Mouse (Mus musculus) neural tube, embryonic 13.5 days (tissue): ENCODE data around the gene Gfap. TPM values are rescaled to one million over a fixed set of nuclear protein-coding genes. Genes with fewer than 3 reads are reported as not detected.

Experiments used
- ATAC-seq: fragments of 200-750 bp; cut with Nextera tagmentation; 2 replicates; pipeline ENCODE4 v1.8.0; 2017; ENCODE audit warnings: low read depth, mild to moderate bottlenecking, moderate TSS enrichment, moderate library complexity
- H3K27ac ChIP-seq: fragments of 300-500 bp; sonication (generic); replicated peaks from 2 replicates; pipeline ENCODE4 v1.5.1; 2015; ENCODE audit warnings: moderate library complexity, mild to moderate bottlenecking, inconsistent platforms
- H3K27me3 ChIP-seq: fragments of 300-500 bp; sonication (generic); 2 replicates; pipeline ENCODE4 v1.6.1; 2015; ENCODE audit warnings: mild to moderate bottlenecking, inconsistent platforms
- H3K36me3 ChIP-seq: fragments of 300-500 bp; sonication (generic); 2 replicates; pipeline ENCODE4 v1.6.1; 2015; ENCODE audit warnings: mild to moderate bottlenecking, inconsistent platforms
- H3K4me1 ChIP-seq: fragments of 300-500 bp; sonication (generic); replicated peaks from 2 replicates; pipeline ENCODE4 v1.6.1; 2015; ENCODE audit warnings: inconsistent platforms
- H3K4me2 ChIP-seq: fragments of 300-500 bp; sonication (generic); 2 replicates; pipeline ENCODE4 v1.6.1; 2015; ENCODE audit warnings: inconsistent platforms, mild to moderate bottlenecking, moderate library complexity
- H3K4me3 ChIP-seq: fragments of 300-500 bp; sonication (generic); 2 replicates; pipeline ENCODE4 v1.5.1; 2015; ENCODE audit warnings: mild to moderate bottlenecking, inconsistent platforms
- H3K9ac ChIP-seq: fragments of 300-500 bp; sonication (generic); 2 replicates; pipeline ENCODE4 v1.6.1; 2015; ENCODE audit warnings: moderate library complexity, mild to moderate bottlenecking, inconsistent platforms
- H3K9me3 ChIP-seq: fragments of 300-500 bp; sonication (generic); 2 replicates; pipeline ENCODE4 v1.6.1; 2016; ENCODE audit warnings: inconsistent platforms
- WGBS: fragments of 180-500 bp; shearing (Covaris S2); methylation state at CpG from one replicate; pipeline ENCODE4 v1.1.7; 2015; 5-methylcytosine and 5-hydroxymethylcytosine counted together
- polyA plus RNA-seq: library from polyadenylated mRNA; unstranded; fragments of >200 nt; fragmentation: Nextera tagmentation; extraction: Ambion mirVana; gene quantifications from 2 replicates; pipeline ENCODE4 v1.2.1, GENCODE M21; 2015

Gene Gfap
- polyA plus RNA-seq, 1 experiment from 2014 or later: 0.24 TPM

GRCm38 (mm10) chr11:102894716-102895115 is 6.0 kb downstream of the Gfap start:
- no peak overlapping the region for H3K27ac ChIP-seq
- H3K4me1 ChIP-seq: peaks cover 11% of the 10 kb centered on the region
- 84% methylated on average over 4 of the region's 4 CpGs for WGBS
- no peaks in the 10 kb centered on the region for H3K36me3 ChIP-seq
- no peak for ATAC-seq
- H3K9me3 ChIP-seq: no peaks in the 10 kb centered on the region
- H3K4me2 ChIP-seq: no peak overlapping the region
- no peak overlapping the region for H3K4me3 ChIP-seq
- H3K9ac ChIP-seq: no peak overlapping the region
- H3K27me3 ChIP-seq: peaks cover 89% of the 10 kb centered on the region

DNA sequence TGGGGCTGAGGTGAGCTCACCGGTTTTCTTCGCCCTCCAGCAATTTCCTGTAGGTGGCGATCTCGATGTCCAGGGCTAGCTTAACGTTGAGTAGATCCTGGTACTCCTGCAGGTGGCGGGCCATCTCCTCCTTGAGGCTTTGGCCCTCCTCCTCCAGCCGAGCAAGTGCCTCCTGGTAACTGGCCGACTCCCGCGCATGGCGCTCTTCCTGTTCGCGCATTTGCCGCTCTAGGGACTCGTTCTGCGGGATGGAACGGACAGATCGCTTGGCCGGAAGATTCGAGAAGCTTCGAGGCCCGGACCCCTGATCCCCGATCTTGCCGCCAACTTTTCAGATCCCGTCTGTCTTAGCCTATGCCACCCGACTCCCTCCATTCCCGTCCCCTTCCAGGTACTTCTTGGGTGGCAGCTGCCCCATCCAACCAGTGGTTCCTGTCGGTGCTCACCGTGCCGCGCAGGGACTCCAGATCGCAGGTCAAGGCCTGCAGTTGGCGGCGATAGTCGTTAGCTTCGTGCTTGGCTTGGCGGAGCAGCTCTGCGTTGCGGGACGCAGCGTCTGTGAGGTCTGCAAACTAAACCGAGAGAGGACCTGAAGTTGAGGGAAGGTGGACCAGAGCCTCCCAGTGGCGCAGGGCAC is 7.6 kb downstream of the Gfap start:
- 3% methylated on average over 43 of the region's 43 CpGs for WGBS
- Histone ChIP-seq H3K36me3 (no peaks in the 10 kb centered on the region), H3K9me3 (no peaks in the 10 kb centered on the region), H3K4me2 (peak overlapping the region; percentile 51), H3K9ac (peak overlapping the region; percentile 49; the same call in 1 of the 2 replicates), H3K4me1 (peaks cover 17% of the 10 kb centered on the region), H3K27me3 (peaks cover 84% of the 10 kb centered on the region), H3K27ac (no peak overlapping the region), H3K4me3 (peak overlapping the region; percentile 26)
- no peak for ATAC-seq

- no peaks in the 10 kb centered on the region for H3K9me3 ChIP-seq
- peaks cover 78% of the 10 kb centered on the region for H3K27me3 ChIP-seq
- no peak overlapping the region for H3K27ac ChIP-seq
- WGBS: 42% methylated on average over 5 of the region's 5 CpGs
- no peaks in the 10 kb centered on the region for H3K36me3 ChIP-seq
- ATAC-seq: no peak
- H3K4me1 ChIP-seq: peaks cover 21% of the 10 kb centered on the region
- H3K4me3 ChIP-seq: no peak overlapping the region
- no peak overlapping the region for H3K4me2 ChIP-seq
- no peak overlapping the region for H3K9ac ChIP-seq
Measured at GRCm38 (mm10) chr11:102890096-102890495, 10.6 kb downstream of the Gfap start.

DNA sequence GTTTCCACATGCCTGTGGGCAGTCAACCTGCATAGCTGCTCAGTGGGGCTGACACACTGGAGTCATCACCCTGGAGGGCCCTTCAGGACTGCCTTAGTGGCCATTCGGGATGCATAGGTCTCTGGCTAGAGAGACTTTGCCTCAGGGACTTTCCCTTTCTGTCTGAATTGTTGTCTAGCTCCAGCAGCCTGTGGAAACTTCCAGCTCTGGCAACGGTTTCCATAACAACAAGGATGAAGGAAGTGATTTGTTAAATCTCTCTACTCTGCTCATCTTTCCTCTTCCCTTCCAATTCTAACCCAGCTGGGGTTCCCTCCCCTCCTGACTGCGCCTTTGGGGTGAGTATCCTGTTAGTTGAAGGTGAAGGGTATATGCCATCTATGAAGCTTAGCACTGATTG is 12.6 kb downstream of the Gfap start:
- peaks cover 17% of the 10 kb centered on the region for H3K4me1 ChIP-seq
- no peaks in the 10 kb centered on the region for H3K9me3 ChIP-seq
- 67% methylated on average over 3 of the region's 3 CpGs for WGBS
- H3K4me2 ChIP-seq: no peak overlapping the region
- H3K27me3 ChIP-seq: peaks cover 69% of the 10 kb centered on the region
- H3K27ac ChIP-seq: no peak overlapping the region
- ATAC-seq: no peak; the same call in 1 of the 2 replicates
- H3K9ac ChIP-seq: no peak overlapping the region
- no peaks in the 10 kb centered on the region for H3K36me3 ChIP-seq
- H3K4me3 ChIP-seq: no peak overlapping the region

- peaks cover 14% of the 10 kb centered on the region; the same call in 1 of the 2 replicates for H3K4me1 ChIP-seq
- H3K4me2 ChIP-seq: no peak overlapping the region
- H3K36me3 ChIP-seq: no peaks in the 10 kb centered on the region
- ATAC-seq: no peak
- no peaks in the 10 kb centered on the region for H3K9me3 ChIP-seq
- no peak overlapping the region for H3K4me3 ChIP-seq
- H3K27me3 ChIP-seq: peaks cover 63% of the 10 kb centered on the region
- no peak overlapping the region for H3K9ac ChIP-seq
- WGBS: 88% methylated on average over 5 of the region's 5 CpGs
- no peak overlapping the region for H3K27ac ChIP-seq
Measured at GRCm38 (mm10) chr11:102887433-102887832, 13.3 kb downstream of the Gfap start.

GRCm38 (mm10) chr11:102884616-102885219 is 16.0 kb downstream of the Gfap start, which contains the start of gene Fam187a:
Gene Fam187a (plus strand): TSS chr11:102885169.
- H3K9me3 ChIP-seq: no peaks in the 10 kb centered on the region
- no peak for ATAC-seq
- 0 out of 2 replicates have a peak within 1 kb of the TSS, but pooled peaks have one; percentile 9 for H3K27ac ChIP-seq
- 55% methylated on average over 10 of the region's 10 CpGs for WGBS
- H3K27me3 ChIP-seq: peaks cover 45% of the 10 kb centered on the region
- H3K36me3 ChIP-seq: no peaks in the 10 kb centered on the region
- peaks cover 20% of the 10 kb centered on the region for H3K4me1 ChIP-seq
- H3K4me3 ChIP-seq: no peak within 1 kb of the TSS
- H3K9ac ChIP-seq: 0 out of 2 replicates have a peak within 1 kb of the TSS, but pooled peaks have one; percentile 27
- H3K4me2 ChIP-seq: no peak within 1 kb of the TSS

DNA sequence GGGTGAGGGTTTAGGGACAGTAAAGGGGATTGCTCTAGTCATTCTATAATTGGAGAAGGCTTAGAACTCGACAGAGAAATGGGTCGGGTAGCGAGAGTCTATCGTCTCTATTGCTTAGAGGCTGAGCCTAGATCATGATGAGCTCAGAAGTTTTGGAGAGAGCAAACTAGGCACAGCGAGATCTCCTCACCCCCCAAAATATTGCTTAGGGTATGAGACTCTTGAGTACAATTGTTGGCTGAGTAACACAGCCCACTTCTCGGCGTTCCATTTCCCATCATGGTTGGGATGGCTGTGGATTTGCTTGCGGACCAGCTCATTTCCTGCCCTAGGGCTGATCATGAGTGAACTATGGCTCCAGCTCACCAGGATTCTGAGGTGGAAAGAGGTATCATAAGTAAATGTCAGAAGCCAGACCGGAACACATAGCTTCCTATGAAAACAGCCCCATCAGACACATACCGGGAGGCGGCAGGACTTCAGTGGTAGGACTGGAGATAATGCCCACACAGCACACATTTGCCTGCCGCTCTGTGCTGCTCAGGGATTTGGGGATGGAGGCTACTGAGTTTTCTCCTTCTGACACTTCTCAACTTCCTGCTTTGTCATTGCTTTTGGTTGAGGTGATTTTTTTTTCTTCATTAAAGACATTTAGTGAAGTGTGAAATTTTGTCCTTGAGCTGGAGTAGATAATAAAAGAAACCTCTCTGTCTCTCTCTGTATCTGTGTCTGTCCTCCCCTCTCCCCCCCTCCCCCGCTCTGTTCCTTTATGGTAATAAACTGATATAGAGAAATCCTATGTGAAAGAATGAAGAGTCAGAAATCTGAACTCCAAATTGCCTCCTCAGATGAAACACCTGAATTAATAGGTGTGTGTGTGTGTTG is 19.2 kb downstream of the Gfap start:
- Histone ChIP-seq H3K4me2 (peak overlapping the region; percentile 84), H3K27me3 (peaks cover 23% of the 10 kb centered on the region), H3K9me3 (no peaks in the 10 kb centered on the region), H3K4me1 (peaks cover 24% of the 10 kb centered on the region), H3K9ac (peak overlapping the region; percentile 88), H3K4me3 (peak overlapping the region; percentile 78), H3K27ac (peak overlapping the region; percentile 86; the same call in 1 of the 2 replicates), H3K36me3 (peaks cover 6% of the 10 kb centered on the region)
- 18% methylated on average over 13 of the region's 13 CpGs for WGBS
- peak; percentile 20 for ATAC-seq

DNA sequence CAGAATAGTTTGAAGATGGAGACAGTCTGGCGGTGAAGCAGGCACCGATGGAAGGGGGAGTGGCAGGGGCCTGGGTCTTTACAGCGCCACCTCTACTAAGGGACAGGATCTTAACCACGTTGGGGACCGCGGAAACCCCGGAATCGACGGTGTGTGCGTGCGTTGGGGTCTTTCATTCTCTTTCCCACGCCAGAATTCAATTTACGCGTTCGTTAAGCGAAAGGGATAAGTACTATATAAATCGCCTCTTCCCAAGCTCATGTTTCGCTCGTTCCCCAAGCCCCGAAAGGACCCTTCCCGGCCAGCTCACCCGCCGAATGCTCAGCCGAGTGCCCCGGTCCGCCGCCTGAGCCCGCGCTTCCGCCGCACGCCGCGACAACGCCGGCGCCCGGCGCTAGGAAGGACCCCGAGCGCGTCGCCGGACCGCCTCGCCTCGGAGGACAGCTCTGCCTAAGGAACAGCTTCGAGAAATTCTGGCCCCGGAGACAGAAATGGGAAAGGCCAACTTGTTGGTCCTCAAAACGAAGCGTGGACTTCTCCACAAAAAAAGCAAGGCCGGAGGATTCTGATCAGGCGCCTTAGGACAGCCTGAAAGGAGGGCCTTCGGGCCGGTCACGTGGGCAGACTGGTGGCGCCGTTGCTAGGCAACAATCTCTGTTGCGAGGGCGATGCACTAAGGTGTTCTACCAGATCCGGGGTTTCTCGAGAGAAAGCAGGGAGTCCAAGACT is 20.0 kb downstream of the Gfap start, which contains the start of the genes Eftud2 and Ccdc103:
TSS of gene Eftud2 (minus strand) at position 401 of the 729 bp plus-strand sequence.
TSS of gene Ccdc103 (plus strand) at position 620 of the 729 bp plus-strand sequence.
- Histone ChIP-seq H3K9me3 (no peaks in the 10 kb centered on the region), H3K36me3 (peaks cover 12% of the 10 kb centered on the region), H3K27me3 (peaks cover 20% of the 10 kb centered on the region), H3K9ac (peak within 1 kb of the TSS; percentile 88), H3K27ac (peak within 1 kb of the TSS; percentile 86), H3K4me1 (peaks cover 24% of the 10 kb centered on the region), H3K4me2 (peak within 1 kb of the TSS; percentile 84), H3K4me3 (peak within 1 kb of the TSS; percentile 78)
- ATAC-seq: peak; percentile 91
- WGBS: under 1% methylated on average over 62 of the region's 62 CpGs

GRCm38 (mm10) chr11:102879558-102879957 is 21.2 kb downstream of the Gfap start:
- peak overlapping the region; percentile 88; the same call in 1 of the 2 replicates for H3K9ac ChIP-seq

DNA sequence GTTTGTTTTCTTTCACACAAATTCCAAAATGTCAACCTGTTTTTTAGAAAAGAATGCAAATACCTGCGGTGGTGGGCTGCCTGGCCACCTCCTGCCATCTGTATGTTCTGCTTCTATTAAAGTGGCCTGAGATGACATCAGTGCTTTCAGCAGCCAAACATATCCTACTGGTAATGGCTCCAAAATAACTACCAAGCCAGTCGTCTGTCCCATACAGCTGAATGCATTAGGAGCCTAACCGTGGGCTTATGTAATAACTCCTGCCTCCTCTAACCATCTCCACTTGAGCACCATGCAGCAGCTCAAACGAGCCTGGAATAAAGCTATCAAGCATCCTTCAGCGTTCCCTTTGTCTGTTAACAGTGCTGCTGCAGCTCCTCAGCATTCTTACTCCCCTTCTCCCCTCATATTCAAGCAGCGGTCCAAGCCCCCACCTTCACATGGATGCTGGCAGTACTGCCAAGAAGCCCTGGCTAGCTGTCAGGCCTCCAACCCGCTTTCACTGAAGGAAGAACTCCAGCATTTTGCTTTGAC is 25.8 kb downstream of the Gfap start:
- Histone ChIP-seq H3K4me3 (no peak overlapping the region), H3K9me3 (no peaks in the 10 kb centered on the region), H3K9ac (no peak overlapping the region), H3K4me1 (peaks cover 15% of the 10 kb centered on the region), H3K4me2 (no peak overlapping the region), H3K27me3 (no peaks in the 10 kb centered on the region), H3K27ac (no peak overlapping the region), H3K36me3 (peaks cover 58% of the 10 kb centered on the region)
- 87% methylated on average over 7 of the region's 7 CpGs for WGBS
- ATAC-seq: no peak

More at GRCm38 (mm10) chr11:102879558-102879957, 21.2 kb downstream of the Gfap start:
- Histone ChIP-seq H3K27me3 (peaks cover 9% of the 10 kb centered on the region; the same call in 1 of the 2 replicates), H3K27ac (no peak overlapping the region), H3K9me3 (no peaks in the 10 kb centered on the region), H3K4me3 (peak overlapping the region; percentile 78; the same call in 1 of the 2 replicates), H3K4me2 (peak overlapping the region; percentile 84), H3K4me1 (peaks cover 24% of the 10 kb centered on the region), H3K36me3 (peaks cover 24% of the 10 kb centered on the region)
- ATAC-seq: no peak
- WGBS: 68% methylated on average over 2 of the region's 2 CpGs

GRCm38 (mm10) chr11:102864272-102864671 is 36.4 kb downstream of the Gfap start:
- Histone ChIP-seq H3K27ac (no peak overlapping the region), H3K36me3 (peaks cover 91% of the 10 kb centered on the region), H3K27me3 (no peaks in the 10 kb centered on the region), H3K4me2 (no peak overlapping the region), H3K9me3 (no peaks in the 10 kb centered on the region), H3K4me1 (no peaks in the 10 kb centered on the region), H3K9ac (no peak overlapping the region), H3K4me3 (no peak overlapping the region)
- 49% methylated on average over 4 of the region's 4 CpGs for WGBS
- no peak for ATAC-seq
